Comparison of ENCODE assay signal across 8 mouse cellular contexts in the genomic region with DNA sequence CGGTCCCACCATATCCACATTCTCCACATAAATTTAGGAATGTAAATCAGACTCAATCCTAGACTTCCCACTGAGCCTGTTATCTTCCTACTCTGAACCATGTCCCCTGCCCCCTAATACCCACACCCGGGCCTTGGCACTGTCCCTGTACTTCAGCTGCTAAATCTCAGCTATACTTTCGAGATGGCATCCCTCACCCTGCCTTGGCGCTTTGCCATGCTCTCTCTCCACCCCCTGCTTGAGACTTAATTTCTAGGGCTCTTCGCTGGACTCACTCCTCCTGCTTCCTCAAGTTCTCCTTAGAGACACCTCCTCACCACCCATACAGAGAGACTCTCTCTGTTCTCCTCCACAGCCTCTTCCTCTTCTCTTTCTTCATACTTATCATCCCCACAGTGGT.
"Had no signal": no experiment of that assay in that cellular context is flagged by ENCODE, and none has a peak within 500 bp of the region (broad histone marks: within the 10 kb centered on the region; RNA-seq: fewer than 3 reads in every experiment).

No protein-coding gene starts in this region.

- DNase-seq: liver, embryonic 13.5 days; liver, postnatal 0 days; lung, adult 2 months; lung, postnatal 14 days; lung, postnatal 36 days; thymus, adult 2 months; thymus, postnatal 25 days; thymus, postnatal 4 days had no signal
